Mouse (Mus musculus) cortical plate, adult 2 months (tissue): ENCODE measurements around the gene Cenpb.

Experiments
- CTCF ChIP-seq: fragments of 200-500 bp; IDR thresholded peaks from 2 replicates; pipeline ENCODE4 v1.5.1; 2011; ENCODE audit warnings: mild to moderate bottlenecking, control low read depth, low read length; ENCODE audit not compliant: insufficient read depth; ENCODE audit errors: extremely low read depth
- POLR2A ChIP-seq: fragments of 200-500 bp; IDR thresholded peaks from 2 replicates; pipeline ENCODE4 v1.6.1; 2011; ENCODE audit warnings: mild to moderate bottlenecking, low read length, control low read depth; ENCODE audit not compliant: insufficient read depth; ENCODE audit errors: extremely low read depth

- TF ChIP-seq POLR2A, result no peak
- TF ChIP-seq CTCF, result no peak
Measured at GRCm38 (mm10) chr2:131179246-131179886, 501 bp downstream of the Cenpb start.
